Mouse (Mus musculus) spleen, postnatal 0 days (tissue): ENCODE data around the gene Rbfox1. TPM values are rescaled to one million over a fixed set of nuclear protein-coding genes. Genes with fewer than 3 reads are reported as not detected.

Experiments
- polyA plus RNA-seq: library from polyadenylated mRNA; unstranded; fragments of >200 nt; fragmentation: Nextera tagmentation; extraction: Ambion mirVana; gene quantifications from 2 replicates; pipeline ENCODE4 v1.2.1, GENCODE M21; 2015

The Rbfox1 gene
- polyA plus RNA-seq = 0.42 and 0.49 TPM in 2 replicates

DNA sequence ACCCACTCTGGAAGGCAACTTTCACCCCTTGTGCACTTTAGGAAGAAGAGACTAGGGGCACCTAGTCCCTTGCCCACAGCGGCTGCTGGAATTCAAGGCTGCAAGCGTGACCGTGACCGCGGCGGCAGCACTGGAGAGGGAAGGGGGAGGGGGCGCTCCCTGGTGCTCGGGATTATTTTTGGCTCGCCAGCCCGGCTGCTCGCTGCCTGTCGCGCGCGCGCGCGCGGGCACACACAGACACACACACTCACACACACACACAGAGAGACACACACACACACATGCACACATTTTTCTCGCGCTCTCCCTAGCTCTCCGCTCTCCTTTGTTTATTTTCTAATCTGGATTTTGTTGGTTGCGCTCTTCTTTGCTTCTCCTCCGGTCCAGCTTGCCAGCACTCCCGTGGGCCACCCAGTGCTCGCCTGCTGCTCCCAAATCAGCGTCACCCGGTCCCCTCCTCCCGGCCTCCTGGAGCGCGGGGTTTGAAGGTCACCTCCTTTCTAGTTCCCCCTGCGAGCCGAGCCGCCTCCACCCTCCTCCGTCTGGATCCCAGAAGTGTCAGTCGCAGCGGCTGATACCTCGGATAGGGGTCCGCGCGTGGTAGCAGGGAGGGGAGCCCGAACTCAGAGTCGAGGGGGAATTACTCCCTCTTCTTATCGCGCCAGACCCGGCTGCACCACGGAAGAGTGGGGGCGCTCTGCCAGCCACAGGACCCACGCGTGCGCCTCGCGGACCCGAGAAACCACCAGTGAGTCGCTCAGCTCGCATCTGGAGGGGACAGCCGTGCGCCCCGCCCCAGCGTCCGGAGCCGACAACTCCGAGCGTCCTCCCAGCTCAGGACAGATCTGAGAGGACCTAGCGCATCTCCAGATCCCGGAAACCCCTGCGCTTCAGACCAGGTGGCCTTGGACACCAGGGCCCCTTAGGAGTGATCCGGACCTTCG lies at the start of gene Rbfox1:
Gene Rbfox1 (plus strand): TSS at position 610 of the 944 bp plus-strand sequence.

